Mouse (Mus musculus) NIH3T3 (cell line): ENCODE data around the gene Lrrc75a.

Experiments
- DNase-seq: peaks from one replicate; pipeline ENCODE4 v3.0.0-alpha.2; 2012; ENCODE audit warnings: low read depth

Lrrc75a gene

GRCm38 (mm10) chr11:62591904-62592575 lies 56.3 kb downstream of the Lrrc75a start:
- DNase-seq, result peak; percentile 30

GRCm38 (mm10) chr11:62591026-62591425 lies 57.3 kb downstream of the Lrrc75a start:
- DNase-seq, result no peak

GRCm38 (mm10) chr11:62589391-62589790 lies 58.9 kb downstream of the Lrrc75a start:
- DNase-seq, result no peak

GRCm38 (mm10) chr11:62587034-62587433 lies 61.3 kb downstream of the Lrrc75a start:
- DNase-seq, result no peak

GRCm38 (mm10) chr11:62584671-62585206 lies 63.6 kb downstream of the Lrrc75a start:
- DNase-seq, result no peak

GRCm38 (mm10) chr11:62583031-62583430 lies 65.3 kb downstream of the Lrrc75a start:
- no peak for DNase-seq

- DNase-seq, result no peak
These were observed 71.7 kb downstream of the Lrrc75a start for GRCm38 (mm10) chr11:62576530-62577152.

GRCm38 (mm10) chr11:62575659-62576438 lies 72.5 kb downstream of the Lrrc75a start:
- DNase-seq, result no peak

- peak; percentile 92 for DNase-seq
These were observed 73.0 kb downstream of the Lrrc75a start for GRCm38 (mm10) chr11:62575297-62575658.

GRCm38 (mm10) chr11:62574703-62575085 lies 73.6 kb downstream of the Lrrc75a start:
- DNase-seq, result no peak

- peak; percentile 59 for DNase-seq
These were observed 74.2 kb downstream of the Lrrc75a start, which contains the start of gene Trpv2 for GRCm38 (mm10) chr11:62573959-62574702. Gene Trpv2 (plus strand): TSS chr11:62574486.

- DNase-seq, result peak; percentile 64
These were observed 80.0 kb downstream of the Lrrc75a start for GRCm38 (mm10) chr11:62568300-62568699.

GRCm38 (mm10) chr11:62566211-62566610 lies 82.1 kb downstream of the Lrrc75a start:
- no peak for DNase-seq

GRCm38 (mm10) chr11:62565747-62566146 lies 82.6 kb downstream of the Lrrc75a start:
- DNase-seq, result no peak

GRCm38 (mm10) chr11:62563590-62563989 lies 84.7 kb downstream of the Lrrc75a start:
- peak; percentile 51 for DNase-seq

GRCm38 (mm10) chr11:62560463-62561016 lies 87.8 kb downstream of the Lrrc75a start:
- DNase-seq, result no peak

- peak; percentile 83 for DNase-seq
These were observed 89.2 kb downstream of the Lrrc75a start for GRCm38 (mm10) chr11:62558961-62559646.

GRCm38 (mm10) chr11:62558152-62558551 lies 90.2 kb downstream of the Lrrc75a start:
- peak; percentile 71 for DNase-seq

GRCm38 (mm10) chr11:62557205-62557604 lies 91.1 kb downstream of the Lrrc75a start:
- DNase-seq, result no peak

GRCm38 (mm10) chr11:62555896-62556412 lies 92.4 kb downstream of the Lrrc75a start:
- no peak for DNase-seq
